Mouse (Mus musculus): ENCODE data around the gene Pcp2.

- TF ChIP-seq POLR2A (IDR thresholded peaks at IDR 0.05; ENCODE audit: low read depth, low read length) = no peak
- no peak for TF ChIP-seq CTCF (IDR thresholded peaks at IDR 0.05; ENCODE audit: extremely low read depth, insufficient read depth, insufficient read length, insufficient replicate concordance)
Measured at GRCm38 (mm10) chr8:3648990-3649389, 23.6 kb upstream of the Pcp2 start.
